Mouse (Mus musculus) lung, embryonic 14.5 days (tissue): Measurements from ENCODE around the gene Vti1a. TPM values are rescaled to one million over a fixed set of nuclear protein-coding genes. Genes with fewer than 3 reads are reported as not detected.

Experiments used
- ATAC-seq: fragments of 200-750 bp; cut with Nextera tagmentation; 2 replicates; pipeline ENCODE4 v1.8.0; 2017; ENCODE audit warnings: mild to moderate bottlenecking, moderate TSS enrichment, moderate library complexity; ENCODE audit not compliant: insufficient read depth
- DNase-seq: peaks from one replicate; pipeline ENCODE4 v3.0.0-alpha.2; 2015
- H3K27ac ChIP-seq: fragments of 300-500 bp; sonication (generic); 2 replicates; pipeline ENCODE4 v1.5.1; 2014; ENCODE audit warnings: low read depth, mild to moderate bottlenecking, moderate library complexity
- H3K27me3 ChIP-seq: fragments of 300-500 bp; sonication (generic); 2 replicates; pipeline ENCODE4 v1.6.1; 2014; ENCODE audit warnings: low read length, control low read depth; ENCODE audit not compliant: insufficient read depth
- H3K36me3 ChIP-seq: fragments of 300-500 bp; sonication (generic); 2 replicates; pipeline ENCODE4 v1.6.1; 2014; ENCODE audit warnings: control low read depth; ENCODE audit not compliant: insufficient read depth
- H3K4me1 ChIP-seq: fragments of 300-500 bp; sonication (generic); 2 replicates; pipeline ENCODE4 v1.6.1; 2014; ENCODE audit warnings: antibody characterized with exemption, control low read depth; ENCODE audit not compliant: insufficient read depth
- H3K4me2 ChIP-seq: fragments of 300-500 bp; sonication (generic); 2 replicates; pipeline ENCODE4 v1.6.1; 2014; ENCODE audit warnings: mild to moderate bottlenecking
- H3K4me3 ChIP-seq: fragments of 300-500 bp; sonication (generic); 2 replicates; pipeline ENCODE4 v1.5.1; 2014; ENCODE audit warnings: low read depth, low read length
- H3K9ac ChIP-seq: fragments of 300-500 bp; sonication (generic); 2 replicates; pipeline ENCODE4 v1.6.1; 2014
- H3K9me3 ChIP-seq: fragments of 300-500 bp; sonication (generic); 2 replicates; pipeline ENCODE4 v1.6.1; 2016; ENCODE audit warnings: low read depth, low read length, control low read depth
- CTCF ChIP-seq: IDR thresholded peaks from 2 replicates; pipeline ENCODE4 v1.5.1; 2016; ENCODE audit warnings: antibody characterized with exemption, low read depth
- WGBS: fragments of 180-500 bp; shearing (Covaris S2); extraction: QIAGEN DNeasy Blood & Tissue Kit; methylation state at CpG from one replicate; pipeline ENCODE4 v1.1.7; 2014; 5-methylcytosine and 5-hydroxymethylcytosine counted together
- polyA plus RNA-seq: library from polyadenylated mRNA; unstranded; fragments of >200 nt; fragmentation: Nextera tagmentation; extraction: Ambion mirVana; gene quantifications from 2 replicates; pipeline ENCODE4 v1.2.1, GENCODE M21; 2014

Vti1a gene
- polyA plus RNA-seq, 1 experiment from 2014 or later: 25.5 TPM

DNA sequence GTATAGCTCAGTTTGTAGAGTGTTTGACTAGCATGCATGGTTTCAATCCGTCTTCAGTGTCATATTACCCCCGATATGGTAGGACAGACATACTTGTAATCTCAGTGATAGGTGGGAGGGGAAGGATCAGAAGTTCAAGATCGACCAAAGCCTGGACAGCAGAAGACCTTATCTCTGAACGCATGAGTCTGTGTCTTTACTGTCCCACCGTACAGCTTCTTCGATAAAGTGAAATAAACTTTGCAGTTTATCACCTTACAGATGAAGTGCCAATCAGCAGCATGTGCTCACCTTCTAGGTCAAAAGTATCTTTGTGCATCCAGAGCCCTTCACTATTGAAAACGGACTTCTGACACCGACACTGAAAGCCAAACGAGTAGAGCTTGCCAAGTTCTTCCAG is 21.0 kb upstream of the Vti1a start:
- Histone ChIP-seq H3K9ac (no peak overlapping the region), H3K9me3 (no peaks in the 10 kb centered on the region), H3K4me1 (no peaks in the 10 kb centered on the region), H3K4me3 (no peak overlapping the region), H3K36me3 (peaks cover 59% of the 10 kb centered on the region), H3K27ac (no peak overlapping the region), H3K27me3 (no peaks in the 10 kb centered on the region), H3K4me2 (no peak overlapping the region)
- no peak for TF ChIP-seq CTCF
- ATAC-seq (no peak), DNase-seq (no peak)
- WGBS: 76% methylated on average over 9 of the region's 9 CpGs

DNA sequence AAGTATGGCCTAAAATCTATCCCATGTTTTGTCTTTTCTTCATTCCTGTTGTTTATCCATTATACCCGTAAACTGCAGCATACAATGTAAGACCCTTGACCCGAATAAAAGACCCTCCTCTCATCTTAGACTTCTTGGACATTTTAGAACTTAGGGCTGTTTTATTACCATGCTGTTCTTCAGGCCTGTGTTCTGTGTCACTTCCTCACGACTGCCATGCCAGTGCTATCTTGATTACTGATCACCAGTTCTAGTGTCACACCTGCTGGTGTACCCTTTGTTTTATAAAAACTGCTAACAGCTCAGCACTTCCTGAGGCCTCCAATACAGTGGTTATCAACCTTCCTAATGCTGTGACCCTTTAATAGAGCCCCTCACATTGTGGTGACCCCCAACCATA is 20.5 kb upstream of the Vti1a start:
- Histone ChIP-seq H3K27me3 (no peaks in the 10 kb centered on the region), H3K4me3 (no peak overlapping the region), H3K4me1 (no peaks in the 10 kb centered on the region), H3K9me3 (no peaks in the 10 kb centered on the region), H3K9ac (no peak overlapping the region), H3K27ac (no peak overlapping the region), H3K4me2 (no peak overlapping the region), H3K36me3 (peaks cover 61% of the 10 kb centered on the region)
- no peak for TF ChIP-seq CTCF
- no peak for ATAC-seq
- 80% methylated on average over 3 of the region's 3 CpGs for WGBS
- no peak for DNase-seq

DNA sequence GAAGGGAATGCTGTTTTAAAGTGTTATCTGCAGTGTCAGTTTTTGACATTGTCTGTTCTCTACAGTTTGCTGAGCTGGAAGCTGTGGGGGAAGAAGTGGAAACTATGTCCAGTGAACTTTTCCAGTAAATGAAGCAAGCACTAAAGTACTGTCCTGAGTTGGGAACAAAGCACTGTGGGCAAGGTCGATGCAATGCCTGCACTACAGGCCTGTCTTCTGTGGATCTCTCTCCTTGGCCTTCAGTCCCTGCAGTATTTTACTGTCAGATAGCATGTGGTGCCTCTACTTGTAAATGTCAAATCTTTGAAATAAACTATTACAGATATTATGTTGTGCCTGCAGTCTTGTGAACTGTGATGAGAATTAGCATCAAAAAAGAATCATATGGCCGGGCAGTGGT is 19.8 kb upstream of the Vti1a start:
- Histone ChIP-seq H3K4me3 (no peak overlapping the region), H3K9ac (no peak overlapping the region), H3K4me2 (no peak overlapping the region), H3K27me3 (no peaks in the 10 kb centered on the region), H3K36me3 (peaks cover 61% of the 10 kb centered on the region), H3K9me3 (no peaks in the 10 kb centered on the region), H3K4me1 (no peaks in the 10 kb centered on the region), H3K27ac (no peak overlapping the region)
- ATAC-seq (no peak), DNase-seq (no peak)
- WGBS: 92% methylated on average over 2 of the region's 2 CpGs
- no peak for TF ChIP-seq CTCF

DNA sequence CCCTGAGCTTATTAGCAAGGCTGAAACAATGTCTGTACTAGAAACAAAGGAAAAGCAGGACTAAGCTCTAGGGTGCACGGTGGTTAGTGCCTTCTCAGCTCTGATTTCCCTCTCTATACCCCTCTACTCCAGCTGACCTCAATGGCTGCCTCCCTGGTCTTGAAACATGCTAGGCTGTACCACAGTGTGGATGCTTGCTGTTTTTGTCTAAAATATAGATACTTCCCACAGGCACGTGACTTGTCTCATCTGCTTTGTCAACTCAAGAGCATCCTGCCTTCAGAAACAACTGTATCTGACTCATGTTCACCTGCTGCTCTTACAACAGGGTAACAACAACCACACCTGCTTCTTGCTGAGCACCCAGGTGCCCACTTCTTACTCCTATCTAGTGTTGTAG is 18.6 kb upstream of the Vti1a start:
- no peak overlapping the region for H3K4me3 ChIP-seq
- H3K27me3 ChIP-seq: no peaks in the 10 kb centered on the region
- ATAC-seq (no peak), DNase-seq (no peak)
- no peaks in the 10 kb centered on the region for H3K4me1 ChIP-seq
- no peak overlapping the region for H3K9ac ChIP-seq
- TF ChIP-seq CTCF: no peak
- 95% methylated on average over 2 of the region's 2 CpGs for WGBS
- H3K27ac ChIP-seq: no peak overlapping the region
- H3K9me3 ChIP-seq: no peaks in the 10 kb centered on the region
- peaks cover 70% of the 10 kb centered on the region for H3K36me3 ChIP-seq
- no peak overlapping the region for H3K4me2 ChIP-seq

DNA sequence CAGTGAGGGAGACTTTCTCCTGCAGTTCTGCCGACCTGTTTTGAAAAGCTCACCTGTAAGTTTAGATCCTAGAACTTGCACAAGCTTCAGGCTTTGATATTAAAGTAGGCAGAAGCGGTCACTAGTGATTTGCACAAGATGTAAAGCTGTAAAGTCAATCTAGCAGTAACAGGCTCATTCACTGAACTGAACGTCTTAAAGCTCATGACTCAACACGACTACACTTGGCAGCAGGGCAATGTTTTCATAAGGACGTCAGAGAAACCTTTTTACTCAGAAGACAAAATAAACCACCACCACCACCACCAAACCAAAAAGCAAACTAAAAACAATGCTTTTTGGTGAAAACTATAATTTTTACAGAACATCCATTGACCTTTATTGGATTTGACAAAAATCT is 18.1 kb upstream of the Vti1a start:
- Histone ChIP-seq H3K36me3 (peaks cover 75% of the 10 kb centered on the region), H3K9ac (no peak overlapping the region), H3K4me3 (no peak overlapping the region), H3K4me2 (no peak overlapping the region), H3K27ac (no peak overlapping the region), H3K9me3 (no peaks in the 10 kb centered on the region), H3K27me3 (no peaks in the 10 kb centered on the region), H3K4me1 (no peaks in the 10 kb centered on the region)
- DNase-seq: no peak
- no peak for ATAC-seq
- WGBS: 69% methylated on average over 5 of the region's 5 CpGs
- TF ChIP-seq CTCF: no peak

DNA sequence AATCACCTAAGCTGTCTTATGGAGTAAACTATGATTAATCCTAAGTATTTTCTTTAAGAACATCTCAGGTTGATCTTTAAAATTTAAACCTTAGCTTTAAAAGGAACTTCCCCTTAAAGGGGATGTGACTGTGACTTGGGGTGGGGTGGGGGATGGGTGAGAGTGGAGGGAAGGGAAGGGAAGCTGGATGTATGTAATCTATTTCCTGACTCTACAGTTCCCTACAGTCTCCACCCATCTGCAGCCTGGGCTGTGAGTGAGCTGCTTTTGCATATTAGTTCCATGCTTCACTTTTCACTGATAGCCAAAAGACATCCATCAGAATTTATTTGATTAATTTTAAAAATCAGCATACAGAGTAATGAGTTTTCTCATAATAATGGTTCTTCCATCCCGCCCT is 16.7 kb upstream of the Vti1a start:
- Histone ChIP-seq H3K4me1 (no peaks in the 10 kb centered on the region), H3K9ac (no peak overlapping the region), H3K4me2 (no peak overlapping the region), H3K4me3 (no peak overlapping the region), H3K36me3 (peaks cover 82% of the 10 kb centered on the region), H3K9me3 (no peaks in the 10 kb centered on the region), H3K27ac (no peak overlapping the region; the same call in 1 of the 2 replicates), H3K27me3 (no peaks in the 10 kb centered on the region)
- 86% methylated on average over 1 of the region's 1 CpGs for WGBS
- ATAC-seq (no peak), DNase-seq (no peak)
- no peak for TF ChIP-seq CTCF

DNA sequence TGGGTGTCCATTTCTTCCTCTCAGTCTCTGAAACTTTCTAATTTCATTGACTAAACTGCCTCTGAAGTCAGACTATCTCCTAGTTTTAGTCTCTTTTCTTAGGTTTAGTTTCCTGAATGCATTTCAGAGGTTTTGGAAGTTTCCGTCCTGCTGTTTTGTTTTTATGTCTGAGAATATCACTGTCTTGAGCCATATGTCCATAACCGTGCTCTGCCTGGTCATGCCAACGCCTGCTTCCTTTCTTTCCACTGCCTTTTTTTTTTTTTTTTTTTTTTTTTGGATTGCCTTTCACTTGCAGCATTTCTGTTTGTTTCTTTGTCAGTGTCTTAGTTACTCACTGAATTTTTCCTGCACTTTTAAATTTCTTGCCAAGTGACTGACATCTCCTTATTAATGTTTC is 15.6 kb upstream of the Vti1a start:
- Histone ChIP-seq H3K4me2 (no peak overlapping the region), H3K27me3 (no peaks in the 10 kb centered on the region), H3K4me1 (no peaks in the 10 kb centered on the region), H3K9ac (no peak overlapping the region), H3K27ac (peak overlapping the region; percentile 60), H3K4me3 (no peak overlapping the region), H3K9me3 (no peaks in the 10 kb centered on the region), H3K36me3 (peaks cover 83% of the 10 kb centered on the region)
- ATAC-seq (no peak), DNase-seq (no peak)
- whole genome bisulfite sequencing: 79% methylated on average over 3 of the region's 3 CpGs
- TF ChIP-seq CTCF: no peak

DNA sequence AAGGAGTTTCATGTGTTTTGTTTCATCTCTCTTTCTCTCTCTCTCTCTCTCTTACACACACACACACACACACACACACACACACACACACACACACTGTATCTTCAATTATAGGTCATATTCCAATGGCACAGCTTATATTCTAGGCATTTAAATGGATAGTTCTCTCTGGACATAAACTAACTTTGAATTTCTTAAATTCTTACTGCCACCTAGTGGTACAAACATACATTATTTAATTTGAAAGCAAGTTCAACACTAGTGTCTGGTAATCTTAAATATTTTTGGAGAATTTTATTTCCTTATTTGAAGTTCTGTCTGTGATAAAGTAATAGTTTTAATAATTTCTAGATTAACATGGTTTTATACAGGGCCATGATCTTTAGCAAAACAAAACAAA is 11.1 kb upstream of the Vti1a start:
- H3K9ac ChIP-seq: no peak overlapping the region
- ATAC-seq (no peak), DNase-seq (peak; percentile 81)
- H3K27me3 ChIP-seq: no peaks in the 10 kb centered on the region
- peak; percentile 52 for TF ChIP-seq CTCF
- peaks cover 71% of the 10 kb centered on the region for H3K36me3 ChIP-seq
- H3K4me3 ChIP-seq: no peak overlapping the region
- H3K4me2 ChIP-seq: no peak overlapping the region
- H3K27ac ChIP-seq: no peak overlapping the region
- no peaks in the 10 kb centered on the region for H3K4me1 ChIP-seq
- H3K9me3 ChIP-seq: no peaks in the 10 kb centered on the region
